Mouse (Mus musculus) testis, adult 2 months (tissue): ENCODE measurements around the gene Mbtps1.

Source experiments
- CTCF ChIP-seq: fragments of 200-500 bp; IDR thresholded peaks from 2 replicates; pipeline ENCODE4 v1.5.1; 2012; ENCODE audit warnings: low read depth, mild to moderate bottlenecking, inconsistent platforms, low read length, moderate library complexity; ENCODE audit not compliant: control insufficient read depth, insufficient read depth, insufficient replicate concordance
- POLR2A ChIP-seq: fragments of 200-500 bp; IDR thresholded peaks from 2 replicates; pipeline ENCODE4 v1.6.1; 2012; ENCODE audit warnings: low read depth, mild to moderate bottlenecking, inconsistent platforms, low read length, moderate library complexity; ENCODE audit not compliant: control insufficient read depth

- TF ChIP-seq POLR2A (no peak), CTCF (no peak)
These were observed 94.8 kb downstream of the Mbtps1 start for GRCm38 (mm10) chr8:119463709-119464108.
